Mouse (Mus musculus) spleen, adult 18-20 months (tissue): ENCODE measurements at regions not wholly inside any gene's neighbourhood (a gene's known extent, or its start where the extent isn't known, plus 50 kb on each side); places are given as distances from the start of the nearest gene placed in this dataset.

Source experiments
- DNase-seq, 2 experiments: peaks; one replicate each; pipeline ENCODE4 v3.0.0; 2022; ENCODE audit warnings: mixed read lengths in 2 of 2

DNA sequence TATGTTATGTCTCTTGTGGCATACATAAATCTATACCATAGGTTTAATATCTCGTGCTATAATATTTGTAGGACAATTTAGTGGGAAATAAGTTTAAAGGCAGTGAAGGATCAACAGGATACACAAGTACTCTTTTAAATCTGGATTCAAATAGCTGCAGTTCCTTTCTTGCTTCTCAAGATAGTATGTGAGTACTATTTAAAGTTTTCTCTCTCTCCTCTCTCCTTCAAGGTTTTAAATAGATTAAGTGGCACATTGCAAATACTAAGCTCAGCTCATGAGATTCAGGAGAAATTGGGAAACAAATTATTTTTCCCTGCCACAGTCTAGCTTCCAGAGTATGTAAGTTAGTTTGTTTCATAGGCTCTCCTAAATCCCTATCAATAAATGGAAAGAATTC lies 1103.9 kb downstream of the Ndufa4 start:
- no peak for DNase-seq

DNA sequence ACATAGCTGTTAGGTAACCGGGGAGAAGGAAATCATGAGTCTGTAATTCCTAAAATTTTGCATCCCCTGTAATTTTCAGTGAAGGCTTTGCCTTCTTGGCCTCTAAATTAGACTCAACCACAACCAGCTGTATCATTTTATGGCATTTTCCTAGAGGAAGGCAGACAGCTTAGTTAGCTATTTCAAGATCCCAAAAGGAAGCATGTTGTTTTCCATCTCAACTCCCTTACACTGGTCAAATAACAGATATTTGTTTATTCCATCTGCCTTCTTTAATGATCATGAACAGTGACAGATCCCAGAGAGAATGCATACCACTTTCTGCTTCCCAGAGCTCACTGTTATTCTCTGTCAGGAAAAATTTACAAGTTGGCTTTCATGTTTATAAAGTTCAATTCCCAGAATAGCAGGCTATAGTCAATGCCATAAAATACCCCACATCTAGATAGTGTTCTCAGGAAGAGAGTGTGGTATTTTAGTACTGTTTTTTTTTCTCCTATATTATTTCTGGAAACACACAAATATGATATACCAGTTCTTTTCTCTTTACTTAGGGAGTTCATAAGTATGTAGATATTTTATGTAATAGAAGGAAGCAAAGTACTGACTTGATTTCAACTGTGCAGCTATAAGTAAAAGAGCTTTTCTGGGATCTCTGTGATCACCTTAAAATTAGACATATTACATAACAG lies 1148.5 kb downstream of the Ndufa4 start:
- DNase-seq: no peak

DNA sequence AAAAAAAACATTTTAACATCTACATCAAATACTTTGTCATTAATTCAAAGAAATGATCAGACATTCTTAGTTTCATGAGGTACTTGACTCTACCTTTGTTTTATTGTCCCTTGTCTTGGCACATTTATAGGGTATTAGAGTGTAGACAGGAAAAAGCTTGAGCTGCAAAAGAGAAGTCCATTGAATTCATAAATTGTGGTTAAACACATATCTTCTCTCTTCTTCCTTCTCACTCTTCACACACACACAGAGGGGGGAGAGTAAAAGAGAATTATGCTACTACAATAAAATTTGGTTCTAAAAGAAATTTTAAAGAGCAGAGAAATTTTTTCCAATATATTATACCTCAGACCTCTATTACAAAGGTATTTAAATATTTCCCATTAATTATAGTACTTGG lies 1149.2 kb downstream of the Ndufa4 start:
- DNase-seq: no peak

DNA sequence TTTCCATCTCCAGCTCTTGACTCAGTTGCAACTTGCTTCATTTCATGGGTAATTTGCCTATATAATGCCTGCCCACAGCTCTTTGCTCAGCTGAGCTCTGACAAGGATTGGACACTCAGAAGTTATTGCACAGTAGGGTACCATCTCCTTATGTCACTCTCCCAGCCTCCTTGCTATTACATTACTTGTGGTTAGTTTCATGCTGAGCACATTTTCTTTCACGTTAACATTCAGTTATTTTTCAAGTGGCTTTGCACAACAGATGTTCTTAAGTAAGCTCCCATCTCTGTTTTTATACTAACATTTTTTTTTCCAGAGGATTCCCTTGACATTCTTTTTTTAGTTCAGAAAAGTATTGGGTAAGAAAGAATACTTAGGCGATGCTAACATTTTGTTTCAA lies 1163.2 kb downstream of the Ndufa4 start:
- DNase-seq: no peak

DNA sequence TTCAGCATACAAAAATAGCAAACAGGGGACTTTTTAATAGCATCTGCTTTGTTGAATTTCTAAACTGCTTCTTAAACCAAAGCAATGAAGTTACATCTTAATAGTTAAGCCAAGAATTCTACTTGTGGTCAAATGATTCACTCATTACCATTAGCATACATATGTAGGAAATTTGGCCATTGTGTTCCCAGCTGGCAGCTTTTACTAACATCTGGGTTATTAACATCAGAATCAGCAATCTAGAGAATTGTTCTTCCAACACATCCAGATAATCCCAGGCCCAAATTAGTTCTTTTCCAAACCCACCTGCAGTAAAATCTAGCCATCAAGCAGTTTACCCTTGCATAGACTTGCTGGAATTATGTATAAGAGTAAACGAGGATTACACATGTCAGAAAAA lies 1184.7 kb downstream of the Ndufa4 start:
- no peak for DNase-seq

DNA sequence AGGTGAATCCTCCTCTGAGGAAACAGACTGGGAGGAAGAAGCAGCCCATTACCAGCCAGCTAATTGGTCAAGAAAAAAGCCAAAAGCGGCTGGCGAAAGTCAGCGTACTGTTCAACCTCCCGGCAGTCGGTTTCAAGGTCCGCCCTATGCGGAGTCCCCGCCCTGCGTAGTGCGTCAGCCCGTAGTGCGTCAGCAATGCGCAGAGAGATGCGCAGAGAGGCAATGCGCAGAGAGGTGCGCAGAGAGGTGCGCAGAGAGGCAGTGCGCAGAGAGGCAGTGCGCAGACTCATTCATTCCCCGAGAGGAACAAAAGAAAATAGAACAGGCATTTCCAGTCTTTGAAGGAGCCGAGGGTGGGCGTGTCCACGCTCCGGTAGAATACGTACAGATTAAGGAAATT lies 1216.8 kb downstream of the Ndufa4 start:
- DNase-seq: peak; percentile 3 to 16
